Mouse (Mus musculus) left cerebral cortex, postnatal 14 days (tissue): ENCODE data around the gene Fbxo17. TPM values are rescaled to one million over a fixed set of nuclear protein-coding genes. Genes with fewer than 3 reads are reported as not detected.

Experiments
- DNase-seq, 2 experiments: peaks; one replicate each; pipeline ENCODE4 v3.0.0; 2021 to 2022; ENCODE audit warnings: low spot score in 2 of 2, mixed read lengths in 1 of 2
- intact Hi-C: fragments of 180-260 bp; cut with DNase I; formaldehyde crosslinking; loops from one replicate; pipeline ENCODE4 v1.15.1; 2025
- total RNA-seq, 2 experiments: library from RNA; stranded (reverse); gene quantifications; 2 replicates each; pipeline ENCODE4 v1.2.3; 2021

The Fbxo17 gene
- total RNA-seq, 2 experiments from 2014 or later, result 0.88 to 0.93 TPM

GRCm38 (mm10) chr7:28714667-28715066 is 1.9 kb upstream of the Fbxo17 start:
- DNase-seq, result peak; percentile 63 to 75
- intact Hi-C loops, result no loop called here

- no peak for DNase-seq
- intact Hi-C loops, result no loop called here
Measured at GRCm38 (mm10) chr7:28715598-28715997, 1.0 kb upstream of the Fbxo17 start.

- intact Hi-C loops, result no loop called here
- no peak for DNase-seq
Measured at GRCm38 (mm10) chr7:28717726-28718125, 1.1 kb downstream of the Fbxo17 start.

GRCm38 (mm10) chr7:28719159-28719558 is 2.6 kb downstream of the Fbxo17 start:
- DNase-seq, result no peak
- intact Hi-C loops, result no loop called here

- intact Hi-C loops, result no loop called here
- DNase-seq, result no peak
Measured at GRCm38 (mm10) chr7:28719650-28720049, 3.0 kb downstream of the Fbxo17 start.

- no peak for DNase-seq
- intact Hi-C loops, result no loop called here
Measured at GRCm38 (mm10) chr7:28720753-28721537, 4.3 kb downstream of the Fbxo17 start.

- DNase-seq, result no peak
- intact Hi-C loops, result no loop called here
Measured at GRCm38 (mm10) chr7:28722079-28722478, 5.5 kb downstream of the Fbxo17 start.

GRCm38 (mm10) chr7:28724613-28725012 is 8.0 kb downstream of the Fbxo17 start:
- DNase-seq, result no peak
- intact Hi-C loops, result loop anchor here (5.0 kb wide), 1 partner anchor 122 kb away; no protein-coding TSS in a partner anchor

- intact Hi-C loops, result loop anchor here (2.0 to 5.0 kb wide), 2 partner anchors 124 to 290 kb away; partner anchors contain the start of gene Gmfg
- DNase-seq, result peak; percentile 82 to 85
Measured at GRCm38 (mm10) chr7:28726600-28726999, 10.0 kb downstream of the Fbxo17 start.

- peak; percentile 44 to 85 for DNase-seq
- intact Hi-C loops, result loop anchor here (2.0 to 5.0 kb wide), 2 partner anchors 125 to 291 kb away; partner anchors contain the start of gene Gmfg
Measured at GRCm38 (mm10) chr7:28727649-28728340, 11.2 kb downstream of the Fbxo17 start.

GRCm38 (mm10) chr7:28732341-28733142 is 15.9 kb downstream of the Fbxo17 start:
- intact Hi-C loops, result no loop called here
- no peak for DNase-seq

- no peak for DNase-seq
- intact Hi-C loops, result no loop called here
Measured at GRCm38 (mm10) chr7:28733211-28733610, 16.6 kb downstream of the Fbxo17 start.

GRCm38 (mm10) chr7:28735701-28736100 is 19.1 kb downstream of the Fbxo17 start:
- DNase-seq, result no peak
- intact Hi-C loops, result no loop called here

GRCm38 (mm10) chr7:28739829-28740228 is 23.2 kb downstream of the Fbxo17 start:
- DNase-seq, result no peak
- intact Hi-C loops, result no loop called here

GRCm38 (mm10) chr7:28740949-28741348 is 24.3 kb downstream of the Fbxo17 start:
- DNase-seq, result no peak
- intact Hi-C loops, result no loop called here

- DNase-seq, result no peak
- intact Hi-C loops, result no loop called here
Measured at GRCm38 (mm10) chr7:28741368-28741708, 24.7 kb downstream of the Fbxo17 start.

GRCm38 (mm10) chr7:28741709-28742438 is 25.3 kb downstream of the Fbxo17 start, which contains the start of the genes Mrps12 and Sars2:
TSS of gene Mrps12 (minus strand) at chr7:28741820.
TSS of gene Sars2 (plus strand) at chr7:28741992.
- intact Hi-C loops, result no loop called here
- peak; percentile 95 to 99 for DNase-seq

- DNase-seq, result no peak
- intact Hi-C loops, result no loop called here
Measured at GRCm38 (mm10) chr7:28749935-28750334, 33.3 kb downstream of the Fbxo17 start.

GRCm38 (mm10) chr7:28756079-28756478 is 39.5 kb downstream of the Fbxo17 start, which contains the start of gene Ccer2:
TSS of gene Ccer2 (plus strand) at chr7:28756174.
- DNase-seq, result no peak

More at GRCm38 (mm10) chr7:28756079-28756478, 39.5 kb downstream of the Fbxo17 start, which contains the start of gene Ccer2:
- intact Hi-C loops, result no loop called here
